Comparison of ENCODE assay signal across 8 mouse cellular contexts in the genomic region with DNA sequence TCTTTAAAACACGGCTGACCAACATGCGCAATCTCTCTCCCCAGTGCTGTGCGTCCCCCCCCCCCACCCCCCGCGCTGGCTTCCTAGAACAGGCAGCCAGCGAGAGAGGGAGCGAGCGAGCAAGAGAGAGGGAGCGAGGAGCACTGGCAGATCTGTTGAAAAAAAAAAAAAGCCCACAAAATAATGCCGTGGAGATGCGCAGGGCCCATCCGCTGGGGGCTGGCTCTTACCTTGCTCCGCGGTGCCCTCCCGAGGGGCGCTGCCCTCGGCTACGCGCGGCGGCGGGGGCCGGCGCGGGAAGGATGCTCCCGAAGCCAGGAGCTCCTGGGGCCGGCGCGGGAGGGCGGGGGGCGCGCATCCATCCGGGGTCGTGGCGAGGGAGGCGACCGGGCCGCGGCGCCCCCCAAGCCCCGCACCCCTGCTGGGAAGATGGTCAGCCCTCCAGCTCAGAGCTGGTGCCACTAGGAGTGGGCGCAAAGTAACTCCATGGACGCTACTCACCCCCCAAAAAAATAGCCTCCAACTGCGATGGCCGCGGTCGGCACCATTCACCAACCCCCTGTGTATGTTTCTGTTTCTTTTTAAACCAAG. TPM values are rescaled to one million over a fixed set of nuclear protein-coding genes. Genes with fewer than 3 reads are reported as not detected.
A peak's percentile ranks its signal among the peaks of the same experiment; 100 is the strongest.
DNase-seq lines count a peak whose midpoint lies in the region; ATAC-seq and TF ChIP-seq lines count a peak whose summit lies in the region.

A gene (minus strand): TSS at position 573 of the 591 bp plus-strand sequence.

- H3K4me2 ChIP-seq in hindbrain, embryonic 11.5 days (replicated peaks; ENCODE audit: low read depth, low read length): peak within 1 kb of the TSS; percentile 99
- peak within 1 kb of the TSS; percentile 92 for H3K4me2 ChIP-seq in lung, postnatal 0 days (replicated peaks; ENCODE audit: low read depth, low read length)

- peak within 1 kb of the TSS; percentile 94 for H3K27ac ChIP-seq in ES-E14 (ENCODE audit: insufficient read depth, low read depth, low read length, poor library complexity, severe bottlenecking)
- no peak within 1 kb of the TSS for H3K27ac ChIP-seq in hindbrain, embryonic 11.5 days (ENCODE audit: low read depth, low read length)
- H3K27ac ChIP-seq in lung, postnatal 0 days (ENCODE audit: low read length): peak within 1 kb of the TSS; percentile 100

- peak within 1 kb of the TSS; percentile 83 for H3K9ac ChIP-seq in ES-E14 (ENCODE audit: insufficient read depth, low read depth, low read length, poor library complexity, severe bottlenecking)
- peak within 1 kb of the TSS; percentile 59 for H3K9ac ChIP-seq in hindbrain, embryonic 11.5 days (ENCODE audit: low read depth, low read length)
- H3K9ac ChIP-seq in lung, postnatal 0 days (replicated peaks; ENCODE audit: low read depth): peak within 1 kb of the TSS; percentile 97

- WGBS in hindbrain, embryonic 11.5 days: under 1% methylated on average over 35 of the region's 47 CpGs
- under 1% methylated on average over 29 of the region's 47 CpGs for WGBS in lung, postnatal 0 days

- peak within 1 kb of the TSS; percentile 75 to 90 for H3K4me3 ChIP-seq in ES-E14 (ENCODE audit: insufficient read depth in 1 of 2, low read depth in 1 of 2, low read length in 2 of 2, poor library complexity in 1 of 2, severe bottlenecking in 1 of 2)
- peak within 1 kb of the TSS; percentile 60 for H3K4me3 ChIP-seq in hindbrain, embryonic 11.5 days (ENCODE audit: low read depth, low read length)
- H3K4me3 ChIP-seq in lung, postnatal 0 days (ENCODE audit: low read depth, low read length): peak within 1 kb of the TSS; percentile 91

- H3K4me1 ChIP-seq in ES-E14 (ENCODE audit: control insufficient read depth in 2 of 2, insufficient read depth in 2 of 2, low read length in 2 of 2, poor library complexity in 1 of 2): peaks cover 1 to 13% of the 10 kb centered on the region in 2 experiments; a peak in 2 of 4 replicates
- peaks cover 5% of the 10 kb centered on the region for H3K4me1 ChIP-seq in hindbrain, embryonic 11.5 days (replicated peaks; ENCODE audit: control insufficient read depth, insufficient read depth, low read length)
- peaks cover 6% of the 10 kb centered on the region for H3K4me1 ChIP-seq in lung, postnatal 0 days (ENCODE audit: insufficient read depth, low read depth, low read length)

- in situ Hi-C loops in ES-E14 (cut with MboI; ENCODE audit: low sequenced_read_pairs in 2 of 2, unreplicated experiment in 2 of 2): no loop called here

- ATAC-seq in hindbrain, embryonic 11.5 days (ENCODE audit: low FRiP score): peak; percentile 31; the same call in 1 of the 2 replicates
- ATAC-seq in lung, postnatal 0 days: peak; percentile 6; the same call in 1 of the 2 replicates

- no peak for DNase-seq in ES-E14 (ENCODE audit: low read depth, low spot score)
- peak; percentile 71 for DNase-seq in cerebellum, adult 11 months
- DNase-seq in frontal cortex, postnatal 10 days (ENCODE audit: low spot score in 2 of 2): peak; percentile 31 to 52
- peak; percentile 65 for DNase-seq in hindbrain, embryonic 11.5 days (ENCODE audit: low spot score)
- peak; percentile 38 to 50 for DNase-seq in layer of hippocampus, postnatal 14 days (ENCODE audit: low spot score in 2 of 2)
- DNase-seq in lung, postnatal 0 days (ENCODE audit: low spot score): peak; percentile 87
- DNase-seq in ovary, postnatal 36 days (ENCODE audit: low spot score): peak; percentile 63
- DNase-seq in thymus, postnatal 10 days (ENCODE audit: low spot score in 2 of 2): peak; percentile 52 to 55

- H3K9me3 ChIP-seq in ES-E14 (ENCODE audit: control insufficient read depth, insufficient read depth, low read depth, low read length): no peaks in the 10 kb centered on the region
- H3K9me3 ChIP-seq in hindbrain, embryonic 11.5 days (ENCODE audit: control insufficient read depth, low read length): no peaks in the 10 kb centered on the region
- H3K9me3 ChIP-seq in lung, postnatal 0 days (ENCODE audit: low read length): no peaks in the 10 kb centered on the region

- no peak for TF ChIP-seq EP300 in lung, postnatal 0 days (IDR thresholded peaks at IDR 0.05)

- peaks cover 23% of the 10 kb centered on the region for H3K27me3 ChIP-seq in hindbrain, embryonic 11.5 days (ENCODE audit: control insufficient read depth, insufficient read depth, low read length)
- H3K27me3 ChIP-seq in lung, postnatal 0 days (replicated peaks; ENCODE audit: insufficient read depth, low read length): no peaks in the 10 kb centered on the region

- no peaks in the 10 kb centered on the region for H3K36me3 ChIP-seq in ES-E14 (ENCODE audit: control insufficient read depth, insufficient read depth, low read length, poor library complexity, severe bottlenecking)
- H3K36me3 ChIP-seq in hindbrain, embryonic 11.5 days (ENCODE audit: control insufficient read depth, insufficient read depth, low read length): no peaks in the 10 kb centered on the region
- no peaks in the 10 kb centered on the region for H3K36me3 ChIP-seq in lung, postnatal 0 days (ENCODE audit: insufficient read depth, low read length)

- TF ChIP-seq CTCF in lung, postnatal 0 days (IDR thresholded peaks at IDR 0.05): peak; percentile 39; the same call in 1 of the 2 replicates

TF ChIP-seq in ES-E14, 5 proteins besides CTCF, POLR2A, EP300 and RAD21:
- TF ChIP-seq ZNF384 (IDR thresholded peaks at IDR 0.05; ENCODE audit: low read depth, low read length) (peak; percentile 73), ZC3H11A (IDR thresholded peaks at IDR 0.05; ENCODE audit: borderline replicate concordance, low read depth, low read length) (no peak)

RNA-seq across cellular contexts. Expression of the gene that starts here (rescaled TPM):
- 11.5 and 11.8 TPM in 2 replicates for total RNA-seq in ES-E14 (2012; rRNA removed)
- polyA plus RNA-seq in hindbrain, embryonic 11.5 days (2014; fragmentation: Nextera tagmentation; extraction: Ambion mirVana): 0.34 and 0.40 TPM in 2 replicates
- total RNA-seq in layer of hippocampus, postnatal 14 days (2021): 10 to 100 TPM; 14.5 to 15.0 TPM
- 3.1 and 3.9 TPM in 2 replicates for polyA plus RNA-seq in lung, postnatal 0 days (2015; fragmentation: Nextera tagmentation; extraction: Ambion mirVana)

Comparison
In these comparisons a context has a peak if more than half of its experiments do, and no peak if none do; other contexts are left out.
1. Peak in DNase-seq, ATAC-seq, H3K4me3 ChIP-seq, H3K9ac ChIP-seq and H3K4me2 ChIP-seq in hindbrain, embryonic 11.5 days; RNA of the gene not detected or under 1 TPM.